Mouse (Mus musculus): ENCODE results near the gene Mest. TPM values are rescaled to one million over a fixed set of nuclear protein-coding genes. Genes with fewer than 3 reads are reported as not detected.

Mest gene
- total RNA-seq (2021), result 100 to 1,000 TPM; 115 to 130 TPM
- long read RNA-seq, experiment 1, transcript Mest-211 (12 exons, 2,561 nt), result major isoform, 35 of 52 reads
- long read RNA-seq, experiment 1, partial matches to known transcripts, result 8 of 52 reads
- long read RNA-seq, experiment 1, other reads (novel, unspliced or antisense), result 9 of 52 reads
- long read RNA-seq, experiment 2, transcript Mest-211 (12 exons, 2,561 nt), result major isoform, 46 of 53 reads
- long read RNA-seq, experiment 2, partial matches to known transcripts, result 3 of 53 reads
- long read RNA-seq, experiment 2, other reads (novel, unspliced or antisense), result 4 of 53 reads

GRCm38 (mm10) chr6:30723331-30723730 lies at the start of gene Mest:
TSS of gene Mest (plus strand) at chr6:30723547.
- DNase-seq (ENCODE audit: low spot score in 2 of 2), result no peak
- intact Hi-C loops (cut with DNase I), result no loop called here

DNA sequence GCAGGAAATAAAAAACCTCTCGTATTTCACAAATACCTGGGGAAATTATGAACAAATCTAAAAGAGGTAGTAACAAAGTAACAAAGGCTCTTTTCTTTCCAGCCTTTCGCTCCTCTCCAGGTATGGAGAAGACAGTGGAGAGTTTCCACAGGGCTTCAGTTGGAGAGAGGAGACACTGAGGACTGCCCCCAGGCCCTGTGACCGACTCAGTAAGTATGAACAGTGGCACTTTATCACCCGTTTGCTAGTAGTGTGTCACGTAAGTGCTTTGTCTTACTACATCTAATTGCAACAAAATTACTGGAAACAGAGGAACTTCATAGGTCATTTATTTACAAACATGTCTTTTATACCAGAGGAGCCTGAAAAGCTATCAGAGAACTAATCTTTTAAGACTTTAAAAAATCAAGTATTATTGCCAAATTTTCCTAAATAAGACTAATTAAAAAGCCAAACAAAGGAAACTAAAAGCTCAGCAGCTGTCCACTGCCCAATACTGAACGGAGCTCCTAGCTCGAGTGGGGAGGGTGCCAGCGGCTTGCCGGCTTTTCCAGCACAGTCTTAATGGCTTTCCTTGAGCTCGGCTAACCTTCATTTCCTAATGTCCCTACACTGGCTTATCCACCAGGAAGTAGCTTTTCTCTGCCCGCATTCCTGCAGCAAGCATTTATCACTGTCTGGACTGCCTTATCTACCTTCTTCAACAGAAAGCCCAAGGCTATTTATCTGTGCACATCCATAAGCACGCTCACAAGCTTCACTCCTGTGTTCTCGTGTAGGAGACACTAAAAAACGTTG lies 49.4 kb upstream of the Mest start:
- DNase-seq (ENCODE audit: low spot score in 2 of 2), result no peak
- intact Hi-C loops (cut with DNase I), result no loop called here

DNA sequence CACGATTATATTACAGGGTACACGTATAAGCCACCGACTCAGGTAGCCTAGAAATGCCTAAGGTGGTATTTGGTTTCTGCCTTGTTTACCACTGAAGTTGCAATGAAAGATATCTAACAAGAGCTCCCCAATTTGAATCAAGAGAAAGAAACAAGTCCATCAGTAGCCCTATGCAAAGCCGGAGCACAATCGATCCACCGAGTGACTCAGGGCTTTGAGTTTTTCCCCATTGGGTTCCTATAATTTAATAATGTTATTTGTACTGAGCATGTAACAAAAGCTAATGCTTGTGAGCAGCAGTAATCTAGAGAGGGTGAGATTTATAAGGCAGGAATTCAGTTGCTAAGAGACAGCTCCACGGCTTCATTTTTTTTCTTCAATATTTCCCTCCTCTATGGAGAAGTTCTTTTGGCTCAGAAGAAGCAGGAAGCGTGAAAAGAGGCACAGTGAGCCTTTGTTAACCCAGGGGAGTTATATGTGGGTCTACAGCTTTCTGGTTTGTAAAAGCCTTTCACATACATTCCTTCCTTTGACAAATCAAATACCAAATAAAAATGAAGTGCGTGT lies 48.5 kb upstream of the Mest start:
- peak in 1 of 2 experiments; percentile 28 for DNase-seq (ENCODE audit: low spot score in 2 of 2)
- intact Hi-C loops (cut with DNase I), result loop anchor here (5.0 kb wide), 1 partner anchor 122 kb away; no protein-coding TSS in a partner anchor

- intact Hi-C loops (cut with DNase I), result loop anchor here (5.0 kb wide), 1 partner anchor 123 kb away; no protein-coding TSS in a partner anchor
- no peak for DNase-seq (ENCODE audit: low spot score in 2 of 2)
These were observed 48.0 kb upstream of the Mest start for GRCm38 (mm10) chr6:30675281-30675771.

GRCm38 (mm10) chr6:30676506-30676905 lies 46.8 kb upstream of the Mest start:
- intact Hi-C loops (cut with DNase I), result loop anchor here (5.0 kb wide), 1 partner anchor 124 kb away; no protein-coding TSS in a partner anchor
- no peak for DNase-seq (ENCODE audit: low spot score in 2 of 2)

- DNase-seq (ENCODE audit: low spot score in 2 of 2), result no peak
- intact Hi-C loops (cut with DNase I), result loop anchor here (5.0 kb wide), 1 partner anchor 125 kb away; no protein-coding TSS in a partner anchor
These were observed 45.8 kb upstream of the Mest start for GRCm38 (mm10) chr6:30677591-30677990.

DNA sequence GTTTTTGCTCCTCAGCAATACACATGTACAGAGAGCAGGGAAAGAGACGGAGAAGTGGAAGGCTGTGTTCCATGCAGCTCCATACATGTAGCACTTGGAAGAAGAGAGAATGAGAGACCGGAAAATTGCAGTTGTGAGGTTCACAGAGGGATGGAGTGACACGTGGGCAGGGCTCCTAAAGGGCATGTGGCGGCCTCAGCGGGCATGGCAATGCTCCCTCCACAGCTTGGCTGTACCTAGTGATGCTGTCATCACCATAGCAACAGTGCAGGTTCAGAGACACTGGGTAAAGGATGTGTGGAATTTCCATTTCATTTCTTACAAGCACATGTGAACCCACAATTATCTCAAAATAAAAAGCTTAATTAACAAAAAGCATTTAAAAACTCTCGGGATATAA lies 44.9 kb upstream of the Mest start:
- no peak for DNase-seq (ENCODE audit: low spot score in 2 of 2)
- intact Hi-C loops (cut with DNase I), result loop anchor here (5.0 kb wide), 1 partner anchor 126 kb away; no protein-coding TSS in a partner anchor

DNA sequence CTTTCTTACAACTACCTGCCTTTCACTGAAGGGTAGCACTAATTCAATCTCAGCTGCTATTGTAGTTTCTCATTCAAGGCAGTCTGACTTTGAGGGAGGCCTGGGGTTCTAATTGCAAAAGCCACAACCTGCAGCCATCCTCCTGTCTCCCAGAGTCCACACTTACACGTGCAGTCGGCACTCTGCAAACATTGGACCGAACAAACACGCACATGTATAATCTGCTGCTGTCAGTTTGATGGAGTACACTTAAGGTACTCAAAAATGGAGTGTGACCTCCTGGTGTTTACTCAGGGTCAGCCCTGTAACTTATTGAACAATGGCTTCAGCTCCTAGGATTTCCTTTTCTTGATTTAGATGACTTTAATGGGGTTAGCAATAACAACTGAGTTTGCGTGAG lies 43.8 kb upstream of the Mest start:
- no peak for DNase-seq (ENCODE audit: low spot score in 2 of 2)
- intact Hi-C loops (cut with DNase I), result loop anchor here (5.0 kb wide), 1 partner anchor 127 kb away; no protein-coding TSS in a partner anchor

- intact Hi-C loops (cut with DNase I), result no loop called here
- DNase-seq (ENCODE audit: low spot score in 2 of 2), result no peak
These were observed 42.9 kb upstream of the Mest start for GRCm38 (mm10) chr6:30680442-30680841.

DNA sequence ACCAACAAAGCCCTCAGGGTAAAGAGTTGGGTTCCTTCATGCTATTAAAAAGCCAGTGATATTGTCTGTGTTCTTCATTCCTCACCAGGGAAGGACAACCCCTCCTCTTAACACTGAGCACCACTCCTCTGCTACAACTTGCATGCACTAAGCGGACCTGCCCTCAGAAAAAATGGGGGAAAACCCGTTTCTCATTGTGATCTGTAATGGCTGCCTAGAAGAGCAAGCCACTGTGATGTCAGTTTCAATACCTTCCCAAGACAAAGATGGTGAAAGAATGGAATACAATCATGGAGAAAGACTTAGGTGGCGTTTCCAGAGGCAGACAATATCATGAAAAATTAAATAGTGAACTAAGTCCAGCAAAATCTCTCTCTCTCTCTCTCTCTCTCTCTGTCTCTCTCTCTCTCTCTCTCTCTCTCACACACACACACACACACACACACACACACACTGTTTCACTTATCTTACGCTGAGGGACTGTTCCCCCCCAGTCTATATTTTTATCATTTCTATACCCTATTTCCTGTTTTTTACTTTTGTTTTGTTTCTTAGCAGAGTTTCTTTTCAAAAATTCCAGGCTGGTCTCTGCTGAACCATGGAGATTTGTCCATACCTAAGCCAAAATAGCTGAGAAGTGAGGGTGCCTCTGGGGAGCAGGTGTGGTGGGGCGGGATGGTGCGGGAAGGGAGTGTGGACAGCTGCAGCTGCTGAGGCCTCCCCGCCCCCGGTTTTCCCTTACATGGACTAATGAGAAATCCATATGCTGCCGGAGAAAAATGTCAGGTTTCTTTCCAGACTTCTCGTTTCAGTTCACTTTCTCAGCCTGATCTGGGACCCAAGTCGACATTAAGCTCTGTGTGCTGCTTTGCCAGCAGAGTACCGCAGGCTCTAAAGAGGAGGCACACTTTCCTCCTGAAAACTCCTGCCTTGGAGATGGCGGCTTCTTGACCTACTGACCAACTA lies 41.1 kb upstream of the Mest start:
- DNase-seq (ENCODE audit: low spot score in 2 of 2), result no peak
- intact Hi-C loops (cut with DNase I), result no loop called here

DNA sequence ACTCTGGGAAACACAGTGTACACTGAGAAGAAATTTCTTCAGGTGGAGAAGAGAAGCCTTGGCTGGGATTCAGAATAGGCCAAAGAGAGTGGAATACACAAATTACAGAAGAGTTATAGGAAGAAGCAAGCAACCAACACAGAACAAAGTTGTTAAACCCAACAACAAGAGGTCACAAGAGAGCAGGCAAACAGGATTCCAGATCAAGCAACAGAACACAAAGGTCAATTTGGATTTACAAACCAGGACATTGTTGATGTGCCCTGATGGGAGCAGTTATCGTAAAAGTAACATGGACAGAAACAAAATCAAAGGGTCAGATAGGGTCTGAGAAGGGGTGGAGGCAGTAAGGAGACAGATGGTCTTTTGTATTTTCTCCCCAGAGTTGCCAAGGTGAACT lies 38.8 kb upstream of the Mest start:
- no peak for DNase-seq (ENCODE audit: low spot score in 2 of 2)
- intact Hi-C loops (cut with DNase I), result no loop called here

GRCm38 (mm10) chr6:30687198-30687597 lies 36.1 kb upstream of the Mest start:
- DNase-seq (ENCODE audit: low spot score in 2 of 2), result no peak
- intact Hi-C loops (cut with DNase I), result no loop called here

DNA sequence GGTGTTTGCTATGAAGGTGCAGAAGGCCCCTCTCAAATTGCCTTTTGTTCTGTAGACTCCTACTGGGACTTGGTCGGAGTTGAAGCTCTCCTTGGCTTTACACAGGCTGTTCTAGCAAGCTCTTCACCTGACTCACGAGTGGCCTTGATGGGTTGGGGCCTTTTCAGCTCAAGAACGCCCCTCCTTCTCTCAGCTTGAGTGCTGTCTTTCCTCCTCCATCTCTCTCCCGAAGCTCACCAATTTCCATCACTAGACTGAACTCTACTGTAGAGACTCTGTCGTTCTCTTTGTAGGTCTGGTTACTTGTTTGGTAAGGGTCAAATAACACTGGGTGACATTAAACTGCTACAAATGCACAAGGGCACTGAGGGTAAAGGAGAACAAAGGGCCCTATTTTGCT lies 30.5 kb upstream of the Mest start:
- no peak for DNase-seq (ENCODE audit: low spot score in 2 of 2)
- intact Hi-C loops (cut with DNase I), result no loop called here

GRCm38 (mm10) chr6:30693350-30693991 lies 29.9 kb upstream of the Mest start, which contains the start of gene Cep41:
TSS of gene Cep41 (minus strand) at chr6:30693749.
- intact Hi-C loops (cut with DNase I), result no loop called here
- DNase-seq (ENCODE audit: low spot score in 2 of 2), result peak; percentile 97 to 98

DNA sequence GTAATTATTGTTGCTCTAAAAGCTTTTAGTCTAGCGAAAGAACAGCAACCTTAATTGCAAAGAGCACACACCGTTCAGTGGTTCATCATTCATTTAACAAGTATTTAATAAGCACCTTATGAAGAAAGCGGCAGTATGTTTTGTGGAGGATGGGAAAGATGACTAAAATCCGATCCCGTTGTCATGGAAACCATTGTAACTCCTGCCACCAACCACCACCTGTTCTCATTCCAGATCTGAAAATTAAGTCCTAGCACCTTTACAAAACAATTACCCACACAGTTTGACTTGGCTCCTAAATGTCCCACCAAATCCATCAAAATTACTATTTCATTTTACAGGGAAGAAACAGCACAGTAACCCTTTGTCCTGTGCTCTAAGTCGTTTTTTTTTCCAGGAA lies 29.1 kb upstream of the Mest start:
- DNase-seq (ENCODE audit: low spot score in 2 of 2), result peak in 1 of 2 experiments; percentile 68
- intact Hi-C loops (cut with DNase I), result no loop called here

DNA sequence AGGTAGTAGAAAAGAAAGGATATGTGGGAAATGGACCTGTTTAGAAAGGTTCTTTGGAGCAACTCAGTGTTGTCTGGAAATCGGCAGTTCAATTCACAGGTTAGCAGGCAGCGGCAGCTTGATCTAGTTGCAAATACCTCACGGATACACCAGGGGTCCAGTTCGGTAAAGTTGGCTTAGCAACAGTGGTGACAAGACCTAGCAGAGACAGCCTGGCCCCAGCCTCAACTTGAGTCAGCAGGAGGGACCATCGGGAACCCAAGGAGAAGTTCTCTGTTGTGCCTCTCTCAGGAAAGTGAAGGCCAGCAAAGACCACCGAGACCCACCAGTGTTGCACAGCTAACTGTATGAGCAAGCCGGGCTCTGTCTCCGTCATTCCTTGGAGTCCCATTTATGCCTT lies 28.2 kb upstream of the Mest start:
- DNase-seq (ENCODE audit: low spot score in 2 of 2), result no peak
- intact Hi-C loops (cut with DNase I), result no loop called here

DNA sequence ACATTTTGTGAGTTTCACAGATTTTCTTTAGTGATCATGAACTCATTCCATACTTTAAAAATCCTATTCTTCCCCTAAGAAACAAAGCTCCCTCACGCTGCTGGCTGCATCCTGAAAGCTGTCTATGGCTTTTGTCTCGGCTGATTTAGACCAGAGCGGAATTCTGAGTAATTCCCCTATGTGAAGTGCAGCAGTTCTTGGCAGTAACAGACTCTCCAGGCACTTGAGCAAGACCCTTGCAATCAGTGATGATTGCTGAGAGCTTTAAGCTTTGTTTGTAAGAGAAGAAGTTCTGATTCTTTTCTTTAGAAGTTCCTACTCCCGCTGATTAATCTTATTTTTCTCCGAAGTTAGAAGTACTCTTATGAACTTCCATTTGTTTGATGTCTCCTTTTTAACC lies 25.9 kb upstream of the Mest start:
- intact Hi-C loops (cut with DNase I), result no loop called here
- DNase-seq (ENCODE audit: low spot score in 2 of 2), result no peak

- intact Hi-C loops (cut with DNase I), result no loop called here
- DNase-seq (ENCODE audit: low spot score in 2 of 2), result no peak
These were observed 25.3 kb upstream of the Mest start for GRCm38 (mm10) chr6:30698036-30698435.

All from left cerebral cortex, postnatal 14 days (tissue).